Mouse (Mus musculus) R1 (cell line): Measurements from ENCODE around the gene Olfr1122.
A peak's percentile ranks its signal among the peaks of the same experiment; 100 is the strongest.
"Not testable (repeated sequence)": the region's sequence is repeated elsewhere in the genome, so short reads cannot be mapped to it uniquely, and the experiment has no call there.

Source experiments
- DNase-seq: peaks from one replicate; pipeline ENCODE4 v3.0.0-alpha.2; 2018; ENCODE audit warnings: low read depth, low spot score

The Olfr1122 gene

GRCm38 (mm10) chr2:87385549-87385948 is at the start of gene Olfr1122:
Gene Olfr1122, plus strand, starts transcription at chr2:87385849.
- DNase-seq: no peak

GRCm38 (mm10) chr2:87354515-87354914 is 31.1 kb upstream of the Olfr1122 start, which contains the start of gene Olfr1120:
Gene Olfr1120, plus strand, starts transcription at chr2:87354815.
- no peak for DNase-seq

GRCm38 (mm10) chr2:87360121-87360520 is 25.5 kb upstream of the Olfr1122 start:
- not testable (repeated sequence) for DNase-seq

- DNase-seq: no peak
These were observed 16.1 kb upstream of the Olfr1122 start, which contains the start of gene Olfr1121 for GRCm38 (mm10) chr2:87369595-87369994. Gene Olfr1121, plus strand, starts transcription at chr2:87369895.

- no peak for DNase-seq
These were observed 13.9 kb upstream of the Olfr1122 start for GRCm38 (mm10) chr2:87371726-87372125.

GRCm38 (mm10) chr2:87383935-87384334 is 1.7 kb upstream of the Olfr1122 start:
- no peak for DNase-seq

- not testable (repeated sequence) for DNase-seq
These were observed 8.0 kb downstream of the Olfr1122 start for GRCm38 (mm10) chr2:87393605-87394004.

GRCm38 (mm10) chr2:87394686-87395085 is 9.0 kb downstream of the Olfr1122 start:
- peak; percentile 32 for DNase-seq

- DNase-seq: no peak
These were observed 30.7 kb downstream of the Olfr1122 start, which contains the start of gene Olfr1123 for GRCm38 (mm10) chr2:87416335-87416734. Gene Olfr1123, plus strand, starts transcription at chr2:87416635.

- DNase-seq: no peak
These were observed 44.3 kb downstream of the Olfr1122 start, which contains the start of gene Olfr1124 for GRCm38 (mm10) chr2:87429975-87430374. Gene Olfr1124, plus strand, starts transcription at chr2:87430275.

GRCm38 (mm10) chr2:87437731-87438130 is 52.1 kb downstream of the Olfr1122 start:
- DNase-seq: peak; percentile 55
